Mouse (Mus musculus) midbrain, postnatal 0 days (tissue): ENCODE measurements at regions not wholly inside any gene's neighbourhood (a gene's known extent, or its start where the extent isn't known, plus 50 kb on each side); places are given as distances from the start of the nearest gene placed in this dataset.

Experiments used
- ATAC-seq: fragments of 200-750 bp; cut with Nextera tagmentation; 2 replicates; pipeline ENCODE4 v1.8.0; 2017; ENCODE audit warnings: moderate number of reproducible peaks, mild to moderate bottlenecking, moderate TSS enrichment, moderate library complexity; ENCODE audit not compliant: low FRiP score
- DNase-seq: peaks from one replicate; pipeline ENCODE4 v3.0.0-alpha.2; 2015; ENCODE audit warnings: low spot score
- H3K27ac ChIP-seq: fragments of 300-500 bp; sonication (generic); 2 replicates; pipeline ENCODE4 v1.5.1; 2014; ENCODE audit warnings: low read depth, mild to moderate bottlenecking, low read length, mixed read lengths
- H3K27me3 ChIP-seq: fragments of 300-500 bp; sonication (generic); 2 replicates; pipeline ENCODE4 v1.6.1; 2014; ENCODE audit warnings: low read length, control low read depth, mixed read lengths; ENCODE audit not compliant: insufficient read depth
- H3K36me3 ChIP-seq: fragments of 300-500 bp; sonication (generic); 2 replicates; pipeline ENCODE4 v1.6.1; 2014; ENCODE audit warnings: low read length, control low read depth, mixed read lengths; ENCODE audit not compliant: insufficient read depth
- H3K4me1 ChIP-seq: fragments of 300-500 bp; sonication (generic); 2 replicates; pipeline ENCODE4 v1.6.1; 2014; ENCODE audit warnings: mild to moderate bottlenecking, control low read depth, antibody characterized with exemption, low read length, mixed read lengths; ENCODE audit not compliant: insufficient read depth
- H3K4me2 ChIP-seq: fragments of 300-500 bp; sonication (generic); 2 replicates; pipeline ENCODE4 v1.6.1; 2014; ENCODE audit warnings: low read depth, mild to moderate bottlenecking, low read length, mixed read lengths; ENCODE audit not compliant: poor library complexity, severe bottlenecking
- H3K4me3 ChIP-seq: fragments of 300-500 bp; sonication (generic); 2 replicates; pipeline ENCODE4 v1.5.1; 2014; ENCODE audit warnings: low read depth, mild to moderate bottlenecking, low read length, moderate library complexity
- H3K9ac ChIP-seq: fragments of 300-500 bp; sonication (generic); replicated peaks from 2 replicates; pipeline ENCODE4 v1.6.1; 2014; ENCODE audit warnings: mild to moderate bottlenecking, low read length, moderate library complexity, mixed read lengths; ENCODE audit not compliant: poor library complexity, severe bottlenecking
- H3K9me3 ChIP-seq: fragments of 300-500 bp; sonication (generic); 2 replicates; pipeline ENCODE4 v1.6.1; 2016; ENCODE audit warnings: low read length, control low read depth
- CTCF ChIP-seq: IDR thresholded peaks from 2 replicates; pipeline ENCODE4 v1.5.1; 2016; ENCODE audit warnings: antibody characterized with exemption, mild to moderate bottlenecking
- WGBS: fragments of 180-500 bp; shearing (Covaris S2); extraction: QIAGEN DNeasy Blood & Tissue Kit; methylation state at CpG from one replicate; pipeline ENCODE4 v1.1.7; 2014; 5-methylcytosine and 5-hydroxymethylcytosine counted together

- Histone ChIP-seq H3K36me3 (no peaks in the 10 kb centered on the region), H3K4me3 (no peak overlapping the region), H3K27ac (no peak overlapping the region), H3K9me3 (no peaks in the 10 kb centered on the region), H3K27me3 (no peaks in the 10 kb centered on the region), H3K4me1 (no peaks in the 10 kb centered on the region), H3K9ac (no peak overlapping the region), H3K4me2 (no peak overlapping the region)
- DNase-seq, result no peak
- WGBS, result 78% methylated on average over 4 of the region's 4 CpGs
- TF ChIP-seq CTCF, result no peak
- ATAC-seq, result no peak
Measured at GRCm38 (mm10) chr5:16424745-16425144, 128.6 kb upstream of the Hgf start.

GRCm38 (mm10) chr5:16425302-16425701, 128.0 kb upstream of the Hgf start:
- H3K9ac ChIP-seq, result no peak overlapping the region
- H3K27me3 ChIP-seq, result no peaks in the 10 kb centered on the region
- DNase-seq (no peak), ATAC-seq (no peak)
- TF ChIP-seq CTCF, result no peak
- no peaks in the 10 kb centered on the region for H3K4me1 ChIP-seq
- no peak overlapping the region for H3K4me3 ChIP-seq
- no peak overlapping the region for H3K27ac ChIP-seq
- H3K9me3 ChIP-seq, result no peaks in the 10 kb centered on the region
- WGBS, result 49% methylated on average over 8 of the region's 8 CpGs
- no peaks in the 10 kb centered on the region for H3K36me3 ChIP-seq
- no peak overlapping the region for H3K4me2 ChIP-seq

- no peak for TF ChIP-seq CTCF
- no peak overlapping the region for H3K27ac ChIP-seq
- H3K27me3 ChIP-seq, result no peaks in the 10 kb centered on the region
- H3K36me3 ChIP-seq, result no peaks in the 10 kb centered on the region
- H3K4me3 ChIP-seq, result no peak overlapping the region
- H3K9ac ChIP-seq, result no peak overlapping the region
- no peak for DNase-seq
- no peaks in the 10 kb centered on the region for H3K9me3 ChIP-seq
- ATAC-seq, result no peak
- 40% methylated on average over 2 of the region's 2 CpGs for WGBS
- H3K4me2 ChIP-seq, result no peak overlapping the region
- H3K4me1 ChIP-seq, result no peaks in the 10 kb centered on the region
Measured at GRCm38 (mm10) chr5:16426306-16426705, 127.0 kb upstream of the Hgf start.

- ATAC-seq (no peak), DNase-seq (no peak)
- Histone ChIP-seq H3K9ac (no peak overlapping the region), H3K9me3 (no peaks in the 10 kb centered on the region), H3K4me2 (no peak overlapping the region), H3K27me3 (no peaks in the 10 kb centered on the region), H3K4me3 (no peak overlapping the region), H3K4me1 (no peaks in the 10 kb centered on the region), H3K27ac (no peak overlapping the region), H3K36me3 (no peaks in the 10 kb centered on the region)
- no peak for TF ChIP-seq CTCF
- 90% methylated on average over 3 of the region's 3 CpGs for WGBS
Measured at GRCm38 (mm10) chr5:16434586-16434985, 118.7 kb upstream of the Hgf start.

DNA sequence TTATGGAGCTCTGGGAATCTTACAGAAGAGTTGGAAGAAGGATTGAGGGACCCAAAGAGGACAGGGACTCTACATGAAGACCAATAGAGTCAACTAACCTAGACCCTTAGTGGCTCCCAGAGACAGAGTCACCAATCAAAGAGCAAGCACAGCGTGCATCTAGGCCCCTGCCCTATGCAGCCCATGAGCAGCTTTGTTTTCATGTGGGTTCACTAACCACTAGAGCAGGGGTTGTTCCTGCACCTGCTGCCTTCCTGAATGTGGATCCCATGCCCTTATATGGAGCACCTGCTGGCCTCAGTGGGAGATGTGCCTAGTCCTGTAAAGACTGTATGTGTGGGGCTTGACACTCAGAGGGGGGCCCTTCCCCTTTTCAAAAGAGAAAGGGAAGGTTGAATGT, 108.2 kb upstream of the Hgf start:
- H3K4me1 ChIP-seq, result no peaks in the 10 kb centered on the region
- ATAC-seq (no peak), DNase-seq (no peak)
- no peak overlapping the region for H3K9ac ChIP-seq
- TF ChIP-seq CTCF, result no peak
- H3K9me3 ChIP-seq, result no peaks in the 10 kb centered on the region; the same call in 1 of the 2 replicates
- H3K27me3 ChIP-seq, result no peaks in the 10 kb centered on the region
- H3K36me3 ChIP-seq, result no peaks in the 10 kb centered on the region
- 67% methylated on average over 1 of the region's 1 CpGs for WGBS
- no peak overlapping the region for H3K4me3 ChIP-seq
- no peak overlapping the region for H3K27ac ChIP-seq
- H3K4me2 ChIP-seq, result no peak overlapping the region

- Histone ChIP-seq H3K4me3 (no peak overlapping the region), H3K9ac (no peak overlapping the region), H3K4me2 (no peak overlapping the region), H3K27ac (no peak overlapping the region), H3K36me3 (no peaks in the 10 kb centered on the region), H3K9me3 (no peaks in the 10 kb centered on the region; the same call in 1 of the 2 replicates), H3K4me1 (no peaks in the 10 kb centered on the region), H3K27me3 (no peaks in the 10 kb centered on the region)
- ATAC-seq (no peak), DNase-seq (no peak)
- 58% methylated on average over 1 of the region's 1 CpGs for WGBS
- no peak for TF ChIP-seq CTCF
Measured at GRCm38 (mm10) chr5:16446977-16447376, 106.3 kb upstream of the Hgf start.
